Mouse (Mus musculus) liver, postnatal 0 days (tissue): Measurements from ENCODE around the gene Lrig1. TPM values are rescaled to one million over a fixed set of nuclear protein-coding genes. Genes with fewer than 3 reads are reported as not detected.
A peak's percentile ranks its signal among the peaks of the same experiment; 100 is the strongest.

Experiments
- ATAC-seq: fragments of 200-750 bp; cut with Nextera tagmentation; 2 replicates; pipeline ENCODE4 v1.8.0; 2017; ENCODE audit warnings: mild to moderate bottlenecking, moderate library complexity
- DNase-seq: peaks from one replicate; pipeline ENCODE4 v3.0.0-alpha.2; 2016
- H3K27ac ChIP-seq: fragments of 300-500 bp; sonication (generic); 2 replicates; pipeline ENCODE4 v1.5.1; 2014; ENCODE audit warnings: antibody characterized with exemption, moderate library complexity, mild to moderate bottlenecking, low read depth
- H3K27me3 ChIP-seq: fragments of 300-500 bp; sonication (generic); 2 replicates; pipeline ENCODE4 v1.6.1; 2014; ENCODE audit warnings: low read length, control low read depth, mixed read lengths; ENCODE audit not compliant: insufficient read depth
- H3K36me3 ChIP-seq: fragments of 300-500 bp; sonication (generic); replicated peaks from 2 replicates; pipeline ENCODE4 v1.6.1; 2014; ENCODE audit warnings: mild to moderate bottlenecking, control low read depth, low read length, moderate library complexity, mixed read lengths; ENCODE audit not compliant: insufficient read depth
- H3K4me1 ChIP-seq: fragments of 300-500 bp; sonication (generic); 2 replicates; pipeline ENCODE4 v1.6.1; 2014; ENCODE audit warnings: antibody characterized with exemption, mild to moderate bottlenecking, control low read depth; ENCODE audit not compliant: insufficient read depth
- H3K4me2 ChIP-seq: fragments of 300-500 bp; sonication (generic); 2 replicates; pipeline ENCODE4 v1.6.1; 2014; ENCODE audit warnings: low read depth, mild to moderate bottlenecking, low read length, moderate library complexity, mixed read lengths
- H3K4me3 ChIP-seq: fragments of 300-500 bp; sonication (generic); 2 replicates; pipeline ENCODE4 v1.5.1; 2014; ENCODE audit warnings: low read depth, low read length
- H3K9ac ChIP-seq: fragments of 300-500 bp; sonication (generic); replicated peaks from 2 replicates; pipeline ENCODE4 v1.6.1; 2014; ENCODE audit warnings: mild to moderate bottlenecking, moderate library complexity
- H3K9me3 ChIP-seq: fragments of 300-500 bp; sonication (generic); 2 replicates; pipeline ENCODE4 v1.6.1; 2016; ENCODE audit warnings: mild to moderate bottlenecking, control low read depth, low read length, mixed read lengths
- CTCF ChIP-seq: sonication (generic); IDR thresholded peaks from 2 replicates; pipeline ENCODE4 v1.5.1; 2016; ENCODE audit warnings: antibody characterized with exemption, low read depth
- EP300 ChIP-seq: IDR thresholded peaks from 2 replicates; pipeline ENCODE4 v1.6.1; 2016; ENCODE audit warnings: antibody characterized with exemption, low read depth, mild to moderate bottlenecking
- WGBS: fragments of 180-500 bp; shearing (Covaris S2); extraction: QIAGEN DNeasy Blood & Tissue Kit; methylation state at CpG from one replicate; pipeline ENCODE4 v1.1.7; 2014; ENCODE audit not compliant: insufficient replicate concordance; 5-methylcytosine and 5-hydroxymethylcytosine counted together
- polyA plus RNA-seq: library from polyadenylated mRNA; unstranded; fragments of >200 nt; fragmentation: Nextera tagmentation; extraction: Ambion mirVana; gene quantifications from 2 replicates; pipeline ENCODE4 v1.2.1, GENCODE M21; 2015

Gene Lrig1
- polyA plus RNA-seq, 1 experiment from 2014 or later, result 2.5 TPM

GRCm38 (mm10) chr6:94598421-94598820 is 101.5 kb downstream of the Lrig1 start:
- H3K4me1 ChIP-seq, result no peaks in the 10 kb centered on the region
- WGBS, result 92% methylated on average over 12 of the region's 12 CpGs
- H3K27ac ChIP-seq, result no peak overlapping the region
- no peak overlapping the region for H3K4me3 ChIP-seq
- H3K36me3 ChIP-seq, result no peaks in the 10 kb centered on the region
- no peak for ATAC-seq
- H3K27me3 ChIP-seq, result no peaks in the 10 kb centered on the region
- H3K9me3 ChIP-seq, result no peaks in the 10 kb centered on the region
- no peak overlapping the region for H3K9ac ChIP-seq
- DNase-seq, result no peak
- TF ChIP-seq CTCF (no peak), EP300 (no peak)
- H3K4me2 ChIP-seq, result no peak overlapping the region

DNA sequence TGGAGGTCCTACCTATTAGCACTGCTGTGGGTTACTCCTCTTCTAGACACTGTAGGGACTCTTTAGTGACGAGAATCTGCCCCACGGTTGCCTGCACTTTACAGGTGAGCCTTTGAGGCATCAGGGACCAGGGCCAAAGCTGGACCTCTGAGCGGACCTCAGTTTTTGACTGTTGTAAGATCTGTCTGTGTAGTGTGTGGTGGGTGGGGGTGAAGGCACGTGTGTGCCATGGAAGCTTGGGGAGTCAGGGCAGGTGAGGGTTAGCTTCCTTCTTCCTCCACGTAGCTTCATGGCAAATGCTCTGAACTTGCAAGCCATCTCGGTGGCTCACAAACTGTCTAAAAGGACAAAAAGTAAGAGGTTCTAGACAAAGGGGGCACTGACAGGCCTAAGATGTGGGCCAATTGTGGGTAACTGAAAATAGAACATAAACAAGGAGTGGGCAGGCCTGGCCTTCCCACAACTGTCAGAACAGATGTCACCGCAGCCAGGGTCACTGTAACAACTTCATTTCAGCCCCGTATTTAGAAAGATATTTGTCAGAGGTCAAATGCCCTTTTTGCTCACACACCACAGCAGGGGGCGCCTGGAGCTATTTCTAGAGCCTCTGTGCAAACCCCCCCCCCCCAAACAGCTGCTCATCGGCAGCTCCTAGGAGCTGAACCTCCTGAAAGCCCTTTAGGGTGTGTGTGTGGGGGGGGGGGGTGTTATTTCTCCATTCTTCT is 103.0 kb downstream of the Lrig1 start:
- Histone ChIP-seq H3K9ac (no peak overlapping the region), H3K27ac (no peak overlapping the region), H3K9me3 (no peaks in the 10 kb centered on the region), H3K27me3 (no peaks in the 10 kb centered on the region), H3K4me2 (no peak overlapping the region), H3K4me3 (no peak overlapping the region), H3K36me3 (no peaks in the 10 kb centered on the region), H3K4me1 (no peaks in the 10 kb centered on the region)
- no peak for DNase-seq
- no peak for ATAC-seq
- TF ChIP-seq EP300 (no peak), CTCF (peak; percentile 26; the same call in 1 of the 2 replicates)
- 68% methylated on average over 10 of the region's 10 CpGs for WGBS

DNA sequence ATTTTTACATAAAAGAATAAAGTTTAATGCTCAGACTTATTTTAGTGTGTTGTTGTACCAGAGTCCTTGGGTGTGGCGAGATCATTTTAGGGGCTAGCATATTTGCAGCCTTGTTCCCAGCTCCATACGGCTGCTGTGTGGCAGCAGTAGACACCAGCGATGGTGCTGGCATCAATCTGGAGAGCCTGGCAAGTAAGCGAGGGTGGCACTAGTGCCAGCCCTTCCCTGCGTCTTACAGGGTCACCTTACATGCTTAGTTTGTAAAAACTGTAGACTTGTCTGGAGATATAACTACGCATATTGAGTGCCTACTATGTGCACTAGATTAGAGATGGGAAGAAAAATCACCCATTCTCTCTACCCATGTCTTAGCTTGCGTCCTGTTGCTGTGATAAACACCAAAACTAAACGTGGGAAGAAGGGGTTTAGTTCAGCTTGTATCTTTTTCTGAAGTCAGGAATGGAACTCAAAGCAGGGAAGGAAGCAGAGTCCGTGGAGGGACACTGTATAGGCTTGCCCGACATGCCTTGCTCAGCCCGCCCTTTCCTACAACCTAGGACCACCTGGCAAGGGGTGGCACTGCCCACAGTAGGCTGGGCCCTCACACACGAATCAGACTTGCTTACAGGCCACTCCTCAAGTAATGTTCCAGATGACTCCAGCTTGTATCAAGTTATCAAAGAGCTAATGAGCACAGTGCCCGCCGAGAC is 103.8 kb downstream of the Lrig1 start:
- no peaks in the 10 kb centered on the region for H3K9me3 ChIP-seq
- no peak overlapping the region for H3K4me2 ChIP-seq
- no peak for ATAC-seq
- H3K27ac ChIP-seq, result no peak overlapping the region
- no peaks in the 10 kb centered on the region for H3K36me3 ChIP-seq
- no peak overlapping the region for H3K9ac ChIP-seq
- H3K4me3 ChIP-seq, result no peak overlapping the region
- DNase-seq, result no peak
- no peaks in the 10 kb centered on the region for H3K27me3 ChIP-seq
- TF ChIP-seq CTCF, result no peak
- TF ChIP-seq EP300, result no peak
- no peaks in the 10 kb centered on the region for H3K4me1 ChIP-seq
- WGBS, result 82% methylated on average over 14 of the region's 14 CpGs

DNA sequence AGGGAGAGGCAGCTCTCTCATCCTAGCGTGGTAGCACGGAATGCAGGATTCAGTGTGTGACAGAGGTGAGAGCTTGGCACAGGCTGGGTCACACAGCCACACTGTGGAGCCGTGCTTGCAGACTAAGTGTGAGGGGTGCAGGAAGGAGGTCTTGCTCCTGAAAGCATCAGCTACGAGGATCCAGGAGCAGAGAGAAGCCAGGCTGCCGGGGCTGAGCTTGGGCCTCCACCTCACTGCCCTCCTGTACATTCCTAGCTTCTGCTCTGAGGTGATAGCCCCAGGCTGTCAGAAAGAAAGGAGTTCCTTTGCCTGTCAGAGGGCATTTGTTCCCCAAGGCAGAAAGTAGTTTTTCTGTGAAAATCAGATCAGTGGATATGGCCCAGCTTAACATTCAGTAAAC is 104.8 kb downstream of the Lrig1 start:
- H3K4me1 ChIP-seq, result no peaks in the 10 kb centered on the region
- no peak for ATAC-seq
- WGBS, result 82% methylated on average over 5 of the region's 5 CpGs
- no peaks in the 10 kb centered on the region for H3K36me3 ChIP-seq
- no peak overlapping the region for H3K9ac ChIP-seq
- TF ChIP-seq CTCF (no peak), EP300 (no peak)
- no peak overlapping the region for H3K27ac ChIP-seq
- H3K9me3 ChIP-seq, result no peaks in the 10 kb centered on the region
- no peak for DNase-seq
- H3K27me3 ChIP-seq, result no peaks in the 10 kb centered on the region
- H3K4me3 ChIP-seq, result no peak overlapping the region
- H3K4me2 ChIP-seq, result no peak overlapping the region

GRCm38 (mm10) chr6:94594711-94595110 is 105.2 kb downstream of the Lrig1 start:
- 87% methylated on average over 11 of the region's 11 CpGs for WGBS

GRCm38 (mm10) chr6:94594096-94594665 is 105.8 kb downstream of the Lrig1 start:
- Histone ChIP-seq H3K27me3 (no peaks in the 10 kb centered on the region), H3K36me3 (no peaks in the 10 kb centered on the region), H3K27ac (no peak overlapping the region), H3K9ac (no peak overlapping the region), H3K4me3 (no peak overlapping the region), H3K4me1 (no peaks in the 10 kb centered on the region), H3K4me2 (no peak overlapping the region), H3K9me3 (no peaks in the 10 kb centered on the region)
- peak; percentile 8 for DNase-seq
- no peak for ATAC-seq
- WGBS, result 82% methylated on average over 6 of the region's 6 CpGs
- TF ChIP-seq CTCF (no peak), EP300 (no peak)

More at GRCm38 (mm10) chr6:94594711-94595110, 105.2 kb downstream of the Lrig1 start:
- no peak overlapping the region for H3K4me3 ChIP-seq
- no peaks in the 10 kb centered on the region for H3K4me1 ChIP-seq
- no peak for TF ChIP-seq CTCF
- TF ChIP-seq EP300, result no peak
- ATAC-seq, result no peak
- H3K27ac ChIP-seq, result no peak overlapping the region
- H3K9me3 ChIP-seq, result no peaks in the 10 kb centered on the region
- H3K36me3 ChIP-seq, result no peaks in the 10 kb centered on the region
- H3K27me3 ChIP-seq, result no peaks in the 10 kb centered on the region
- H3K4me2 ChIP-seq, result no peak overlapping the region
- H3K9ac ChIP-seq, result no peak overlapping the region
- peak; percentile 6 for DNase-seq
